Mouse (Mus musculus): Measurements from ENCODE around the gene Sox30. TPM values are rescaled to one million over a fixed set of nuclear protein-coding genes. Genes with fewer than 3 reads are reported as not detected.

Gene Sox30
- total RNA-seq (2021) = under 1 TPM; 0.11 to 0.12 TPM

- peak in 1 of 2 experiments; percentile 84 for DNase-seq (ENCODE audit: extremely low spot score in 1 of 2, low spot score in 2 of 2)
- intact Hi-C loops (cut with DNase I) = no loop called here
Measured at GRCm38 (mm10) chr11:45979946-45980892, at the start of gene Sox30. TSS of gene Sox30 (plus strand) at chr11:45980310.

DNA sequence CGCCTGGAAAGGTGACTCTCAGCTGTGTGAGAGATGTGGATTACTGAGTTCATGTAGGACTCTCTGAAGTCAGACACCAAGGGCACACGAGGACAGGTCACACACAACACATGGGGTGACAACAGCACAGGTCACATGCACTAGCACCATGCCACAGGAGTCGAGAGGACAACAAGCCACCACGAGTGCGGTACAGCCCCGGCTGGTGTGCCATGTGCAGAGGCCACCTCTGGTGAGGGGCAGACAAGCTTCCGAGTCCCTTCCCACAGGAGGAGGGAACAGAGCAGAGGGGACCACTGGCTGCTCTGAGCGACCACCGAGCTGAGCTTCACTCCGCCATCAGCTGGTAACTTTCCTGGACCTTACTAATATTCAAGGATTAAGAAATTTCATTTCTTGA lies 47.3 kb upstream of the Sox30 start:
- intact Hi-C loops (cut with DNase I) = no loop called here

DNA sequence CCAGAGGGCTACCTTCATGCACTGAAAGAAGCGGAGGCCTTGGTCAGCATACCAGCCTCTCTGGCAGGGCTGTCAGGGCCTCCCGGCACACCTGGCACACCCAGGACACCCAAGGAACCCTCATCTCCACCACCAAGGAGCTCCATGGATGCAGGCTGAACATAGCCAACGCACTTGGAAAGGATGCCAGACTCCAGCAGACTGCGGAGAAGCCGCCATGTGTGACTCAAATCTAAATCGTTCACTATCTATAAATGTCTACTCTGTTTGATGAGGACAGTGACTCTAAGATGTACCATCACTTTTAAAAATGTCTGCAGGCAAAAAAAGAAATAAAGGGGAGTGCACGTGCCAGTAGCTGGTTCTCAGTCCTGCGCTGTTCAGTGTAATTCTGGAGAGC lies 42.6 kb upstream of the Sox30 start:
- DNase-seq (ENCODE audit: extremely low spot score in 1 of 2, low spot score in 2 of 2) = no peak
- intact Hi-C loops (cut with DNase I) = no loop called here

More for the DNA sequence above, 47.3 kb upstream of the Sox30 start:
- DNase-seq (ENCODE audit: extremely low spot score in 1 of 2, low spot score in 2 of 2) = no peak

GRCm38 (mm10) chr11:45938917-45939316 lies 41.2 kb upstream of the Sox30 start:
- intact Hi-C loops (cut with DNase I) = no loop called here
- no peak for DNase-seq (ENCODE audit: extremely low spot score in 1 of 2, low spot score in 2 of 2)

DNA sequence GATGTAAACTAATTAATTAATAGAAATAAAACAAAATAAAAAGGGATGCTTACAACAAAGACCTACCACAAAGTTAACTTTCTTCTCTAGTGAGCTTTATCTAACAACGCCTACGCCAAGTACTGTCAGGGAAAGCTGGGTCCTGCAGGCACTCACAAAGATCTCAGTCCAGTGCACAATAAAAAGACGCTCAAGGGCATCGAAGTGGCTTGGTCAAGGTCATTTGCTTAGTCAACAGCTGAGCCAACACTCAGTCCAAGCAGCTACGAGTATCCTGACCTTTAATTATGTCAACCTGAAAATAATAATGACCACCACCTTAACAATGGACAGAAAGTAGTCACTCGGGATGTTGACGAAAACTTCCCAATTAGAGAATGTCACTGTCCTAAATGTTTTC lies 37.8 kb upstream of the Sox30 start:
- no peak for DNase-seq (ENCODE audit: extremely low spot score in 1 of 2, low spot score in 2 of 2)
- intact Hi-C loops (cut with DNase I) = loop anchor here (5.0 kb wide), 1 partner anchor 195 kb away; no protein-coding TSS in a partner anchor

GRCm38 (mm10) chr11:45943108-45943705 lies 36.9 kb upstream of the Sox30 start:
- DNase-seq (ENCODE audit: extremely low spot score in 1 of 2, low spot score in 2 of 2) = peak; percentile 51 to 67
- intact Hi-C loops (cut with DNase I) = loop anchor here (5.0 kb wide), 1 partner anchor 194 kb away; no protein-coding TSS in a partner anchor

- no peak for DNase-seq (ENCODE audit: extremely low spot score in 1 of 2, low spot score in 2 of 2)
- intact Hi-C loops (cut with DNase I) = loop anchor here (5.0 kb wide), 1 partner anchor 193 kb away; no protein-coding TSS in a partner anchor
Measured at GRCm38 (mm10) chr11:45943891-45944642, 36.0 kb upstream of the Sox30 start.

GRCm38 (mm10) chr11:45944643-45945156 lies 35.4 kb upstream of the Sox30 start, which contains the start of gene Lsm11:
TSS of gene Lsm11 (minus strand) at chr11:45944935.
- intact Hi-C loops (cut with DNase I) = loop anchor here (5.0 kb wide), 2 partner anchors 193 to 273 kb away; no protein-coding TSS in a partner anchor

DNA sequence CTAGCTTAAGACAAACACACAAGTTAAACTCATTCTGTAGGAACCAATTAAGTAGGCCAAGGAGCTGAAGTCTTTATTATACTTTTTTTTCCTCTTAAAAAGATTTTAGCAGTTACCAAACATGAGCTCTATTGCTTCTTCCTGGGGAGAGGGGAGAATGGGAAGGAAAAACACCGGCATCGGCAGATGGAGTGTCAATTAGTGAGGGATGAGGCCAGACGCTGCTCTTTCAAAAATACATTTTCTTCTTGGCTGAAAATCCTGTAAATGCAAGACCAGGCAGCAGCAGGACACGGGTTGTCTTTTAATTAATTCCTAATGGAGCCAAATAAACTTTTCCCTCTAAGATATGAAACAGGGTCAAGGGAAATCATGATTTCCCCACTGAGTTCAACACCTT lies 33.3 kb upstream of the Sox30 start:
- DNase-seq (ENCODE audit: extremely low spot score in 1 of 2, low spot score in 2 of 2) = no peak
- intact Hi-C loops (cut with DNase I) = loop anchor here (5.0 kb wide), 1 partner anchor 271 kb away; no protein-coding TSS in a partner anchor

More at GRCm38 (mm10) chr11:45944643-45945156, 35.4 kb upstream of the Sox30 start, which contains the start of gene Lsm11:
- peak; percentile 91 to 94 for DNase-seq (ENCODE audit: extremely low spot score in 1 of 2, low spot score in 2 of 2)

- intact Hi-C loops (cut with DNase I) = loop anchor here (5.0 kb wide), 1 partner anchor 270 kb away; no protein-coding TSS in a partner anchor
- DNase-seq (ENCODE audit: extremely low spot score in 1 of 2, low spot score in 2 of 2) = no peak
Measured at GRCm38 (mm10) chr11:45947491-45947890, 32.6 kb upstream of the Sox30 start.

GRCm38 (mm10) chr11:45955127-45955627 lies 24.9 kb upstream of the Sox30 start, which contains the start of gene Thg1l:
TSS of gene Thg1l (minus strand) at chr11:45955494.
- intact Hi-C loops (cut with DNase I) = loop anchor here (5.0 kb wide), 1 partner anchor 102 kb away; the partner anchor contains the start of gene Adam19
- peak; percentile 83 to 91 for DNase-seq (ENCODE audit: extremely low spot score in 1 of 2, low spot score in 2 of 2)

GRCm38 (mm10) chr11:45959598-45959997 lies 20.5 kb upstream of the Sox30 start:
- DNase-seq (ENCODE audit: extremely low spot score in 1 of 2, low spot score in 2 of 2) = no peak
- intact Hi-C loops (cut with DNase I) = loop anchor here (5.0 kb wide), 1 partner anchor 98 kb away; the partner anchor contains the start of gene Adam19

DNA sequence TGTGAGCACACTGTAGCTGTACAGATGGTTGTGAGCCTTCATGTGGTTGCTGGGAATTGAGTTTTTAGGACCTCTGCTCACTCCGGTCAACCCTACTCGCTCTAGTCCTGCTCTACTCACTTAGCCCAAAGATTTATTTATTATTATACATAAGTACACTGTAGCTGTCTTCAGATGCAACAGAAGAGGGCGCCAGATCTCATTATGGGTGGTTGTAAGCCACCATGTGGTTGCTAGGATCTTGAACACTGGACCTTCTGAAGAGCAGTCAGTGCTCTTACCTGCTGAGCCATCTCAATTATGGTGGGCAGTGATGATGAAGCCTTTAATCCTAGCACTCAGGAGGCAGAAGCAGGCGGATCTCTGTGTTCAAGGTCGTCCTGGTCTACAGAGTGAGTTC lies 20.1 kb upstream of the Sox30 start:
- no peak for DNase-seq (ENCODE audit: extremely low spot score in 1 of 2, low spot score in 2 of 2)
- intact Hi-C loops (cut with DNase I) = no loop called here

DNA sequence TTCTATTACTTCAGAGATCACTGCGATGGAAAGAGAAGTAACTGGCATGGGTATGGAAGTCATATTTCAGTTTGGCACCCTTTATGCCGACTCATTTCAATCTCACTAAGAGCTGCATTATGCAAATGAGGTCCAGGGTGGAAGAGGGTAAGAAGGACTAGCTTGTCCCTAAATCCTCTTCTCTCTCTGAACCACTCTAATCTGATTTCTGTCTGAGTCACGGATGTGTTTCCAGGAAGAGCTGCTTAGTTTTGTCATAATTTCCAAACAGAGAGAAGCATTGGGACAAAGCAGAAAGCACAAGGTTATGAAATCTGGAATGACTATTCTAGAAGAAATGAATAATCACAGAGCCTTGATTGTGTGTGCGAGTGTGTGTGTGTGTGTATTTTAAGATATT lies 13.2 kb upstream of the Sox30 start:
- no peak for DNase-seq (ENCODE audit: extremely low spot score in 1 of 2, low spot score in 2 of 2)
- intact Hi-C loops (cut with DNase I) = no loop called here

DNA sequence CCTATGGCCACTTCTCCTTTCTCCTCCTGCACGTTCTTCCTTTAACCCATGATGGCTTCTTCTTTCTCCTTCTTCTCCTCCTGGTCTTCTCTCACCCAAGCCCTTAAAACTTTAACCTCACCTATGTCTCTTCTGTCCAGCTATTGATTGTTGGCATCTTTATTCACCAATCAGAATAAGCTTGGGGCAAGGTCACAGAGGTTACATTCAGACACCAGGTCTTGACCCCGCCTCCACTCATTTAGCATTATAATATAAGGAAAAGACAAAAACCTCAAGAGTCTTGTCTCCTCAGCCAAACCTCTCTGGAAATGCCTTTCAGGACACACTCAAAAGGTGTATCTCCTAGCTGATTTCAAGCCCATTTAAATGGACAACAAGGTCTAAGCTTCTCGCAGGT lies 11.6 kb upstream of the Sox30 start:
- intact Hi-C loops (cut with DNase I) = no loop called here

DNA sequence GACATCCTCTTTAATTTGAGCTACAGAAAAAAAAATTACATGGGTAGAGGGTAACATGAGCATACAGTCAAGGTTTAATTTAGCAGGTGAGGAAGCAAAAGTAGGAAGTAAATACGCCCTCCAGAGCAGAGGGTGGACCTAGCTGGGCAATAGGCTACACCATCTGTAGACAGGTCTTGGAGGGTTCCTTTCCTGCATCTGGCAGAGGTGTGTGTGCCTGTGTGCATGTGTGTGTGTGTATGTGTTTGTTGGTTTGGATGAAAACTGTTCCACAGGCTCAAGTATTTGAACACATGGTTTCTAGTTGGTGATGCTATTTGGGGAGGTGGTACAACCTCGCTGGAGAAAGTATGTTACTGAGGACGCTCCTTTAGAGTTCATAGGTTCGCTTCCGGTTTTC lies 6.5 kb upstream of the Sox30 start:
- intact Hi-C loops (cut with DNase I) = no loop called here
- DNase-seq (ENCODE audit: extremely low spot score in 1 of 2, low spot score in 2 of 2) = no peak

More for the DNA sequence above, 11.6 kb upstream of the Sox30 start:
- DNase-seq (ENCODE audit: extremely low spot score in 1 of 2, low spot score in 2 of 2) = no peak

- DNase-seq (ENCODE audit: extremely low spot score in 1 of 2, low spot score in 2 of 2) = no peak
- intact Hi-C loops (cut with DNase I) = no loop called here
Measured at GRCm38 (mm10) chr11:45974466-45974865, 5.6 kb upstream of the Sox30 start.

GRCm38 (mm10) chr11:45976061-45976460 lies 4.0 kb upstream of the Sox30 start:
- DNase-seq (ENCODE audit: extremely low spot score in 1 of 2, low spot score in 2 of 2) = peak in 1 of 2 experiments; percentile 23
- intact Hi-C loops (cut with DNase I) = no loop called here
